Mouse (Mus musculus) left cerebral cortex, adult 18-20 months (tissue): ENCODE data around the gene Prpsap1. TPM values are rescaled to one million over a fixed set of nuclear protein-coding genes. Genes with fewer than 3 reads are reported as not detected.
"Not testable (repeated sequence)": the region's sequence is repeated elsewhere in the genome, so short reads cannot be mapped to it uniquely, and the experiment has no call there.

Experiments used
- DNase-seq, 2 experiments: peaks; one replicate each; pipeline ENCODE4 v3.0.0; 2021 to 2022; ENCODE audit warnings: low spot score in 2 of 2, mixed read lengths in 1 of 2
- total RNA-seq, 2 experiments: library from RNA; stranded (reverse); gene quantifications; 2 replicates each; pipeline ENCODE4 v1.2.3; 2021

Gene Prpsap1
- total RNA-seq, 2 experiments from 2014 or later, result 82.7 to 89.4 TPM

DNA sequence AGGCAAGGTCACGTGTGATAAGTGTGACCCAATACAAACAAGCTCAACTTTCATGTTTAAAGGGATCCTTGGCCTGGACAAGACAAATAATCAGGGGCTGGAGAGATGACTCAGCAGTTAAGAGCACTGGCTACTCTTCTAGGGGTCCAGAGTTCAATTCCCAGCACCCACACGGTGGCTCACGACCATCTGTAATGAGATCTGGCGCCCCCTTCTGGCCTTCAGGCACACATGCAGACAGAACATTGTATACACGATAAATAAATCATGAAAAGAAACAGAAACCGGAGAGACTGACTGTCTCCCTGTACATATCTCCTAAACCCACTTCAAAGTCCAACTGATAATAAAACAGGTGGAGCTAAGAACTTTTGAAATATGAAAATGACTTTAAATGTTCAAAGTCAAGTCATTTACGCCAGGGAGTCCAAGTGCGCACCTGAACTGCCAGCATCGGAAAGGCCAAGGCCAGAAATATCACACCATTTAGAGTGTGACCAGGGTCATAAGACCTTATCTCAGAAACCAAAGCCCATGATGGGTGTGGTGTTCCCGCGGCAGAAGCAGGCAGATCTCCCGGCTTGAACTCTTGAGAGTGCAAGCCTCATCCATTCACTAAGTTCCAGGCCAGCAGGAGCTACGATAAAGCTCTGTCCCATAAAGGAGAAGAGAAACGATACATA lies 5.2 kb downstream of the Prpsap1 start:
- DNase-seq, result no peak

DNA sequence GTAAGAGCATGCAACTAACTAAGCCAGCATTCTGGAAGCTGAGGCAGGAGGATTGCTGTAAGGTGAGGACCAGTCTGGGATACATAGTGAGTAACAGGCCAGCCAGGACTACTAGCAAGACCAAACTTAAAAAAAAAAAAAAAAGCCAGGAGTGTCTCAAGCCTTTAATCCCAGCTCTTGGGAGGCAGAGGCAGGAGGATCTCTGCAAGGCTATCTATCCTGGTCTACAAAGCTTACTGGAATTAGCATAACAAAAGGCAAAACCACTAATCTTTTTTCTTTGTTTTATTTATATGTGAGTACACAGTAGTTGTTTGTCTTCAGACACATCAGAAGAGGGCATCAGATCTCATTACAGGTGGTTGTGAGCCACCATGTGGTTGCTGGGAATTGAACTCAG lies 5.8 kb downstream of the Prpsap1 start:
- DNase-seq, result no peak

DNA sequence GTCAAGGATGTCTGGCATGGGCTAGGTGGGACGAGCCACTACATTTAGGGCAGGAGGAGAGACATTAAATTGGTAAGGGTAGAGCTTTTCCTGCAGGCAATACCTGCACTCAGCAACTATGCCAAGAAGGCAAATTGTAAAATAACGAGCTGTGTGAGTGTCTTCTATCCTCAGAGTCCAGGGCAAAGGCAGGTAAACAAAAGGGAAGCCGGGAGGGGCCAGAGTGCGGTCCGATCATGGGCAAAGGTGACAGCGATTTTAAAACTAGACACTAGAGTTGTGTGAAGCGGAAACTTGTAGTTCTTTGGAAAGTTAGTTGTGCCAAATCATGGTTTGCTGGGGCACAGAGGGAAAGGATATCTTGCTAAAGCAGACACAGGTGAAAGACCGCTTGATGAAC lies 9.7 kb downstream of the Prpsap1 start:
- DNase-seq, result no peak

DNA sequence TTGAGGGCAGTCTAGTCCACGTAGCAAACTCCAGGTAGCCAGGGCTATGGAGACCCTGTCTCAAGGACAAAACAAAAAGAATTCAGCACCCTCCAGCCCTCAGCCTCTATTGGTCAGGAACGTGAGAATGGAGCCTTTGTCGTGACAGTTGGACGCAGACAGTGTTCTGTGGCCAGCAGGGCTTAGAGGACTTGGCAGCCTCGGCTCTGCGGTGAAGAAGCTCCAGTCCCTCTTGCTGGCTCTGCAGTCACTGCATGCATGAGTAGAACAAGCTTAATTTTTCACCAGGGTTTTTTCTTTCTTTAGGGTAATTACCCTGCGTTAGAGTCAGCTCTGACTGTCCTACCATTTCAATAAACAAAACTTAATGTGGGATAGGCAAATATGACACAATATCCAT lies 12.2 kb downstream of the Prpsap1 start:
- no peak for DNase-seq

DNA sequence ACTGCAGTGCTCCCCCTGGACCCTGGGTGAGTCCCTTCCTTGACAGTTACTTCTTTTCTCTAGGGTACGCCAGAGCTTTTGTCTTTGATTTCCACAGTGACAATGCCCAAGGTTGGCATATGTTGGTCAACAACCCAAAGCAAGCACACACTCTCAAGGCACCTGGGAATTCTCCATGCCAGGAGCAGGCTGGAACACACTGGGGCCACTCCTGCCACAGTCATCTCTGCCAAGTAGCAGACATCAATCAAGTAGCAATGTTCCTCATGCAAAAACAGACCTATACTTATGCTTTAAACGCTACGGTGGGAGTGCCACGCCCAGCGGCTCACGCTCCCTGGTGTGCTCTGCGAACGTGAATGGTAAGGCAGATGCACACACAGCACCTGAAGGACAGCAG lies 13.0 kb downstream of the Prpsap1 start:
- no peak for DNase-seq

DNA sequence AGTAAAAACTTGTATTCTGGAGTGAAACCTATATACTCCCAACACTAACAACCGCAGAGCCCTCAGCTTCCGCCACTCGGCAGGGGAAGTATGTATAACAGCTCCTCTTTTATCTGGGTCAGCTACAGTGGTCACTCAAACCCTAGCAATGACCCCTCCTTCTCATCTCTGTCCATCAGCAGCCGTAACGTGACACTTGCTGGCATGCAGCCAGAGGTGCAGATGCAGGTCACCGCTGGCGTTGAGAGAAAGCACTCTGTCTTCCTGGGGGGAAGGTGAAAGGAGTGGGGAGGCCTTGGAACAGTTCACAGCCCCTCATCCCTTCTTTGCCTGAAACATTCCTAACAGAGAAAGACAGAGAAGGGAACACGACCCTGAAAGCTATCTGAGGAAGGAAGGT lies 14.2 kb downstream of the Prpsap1 start:
- DNase-seq, result no peak

DNA sequence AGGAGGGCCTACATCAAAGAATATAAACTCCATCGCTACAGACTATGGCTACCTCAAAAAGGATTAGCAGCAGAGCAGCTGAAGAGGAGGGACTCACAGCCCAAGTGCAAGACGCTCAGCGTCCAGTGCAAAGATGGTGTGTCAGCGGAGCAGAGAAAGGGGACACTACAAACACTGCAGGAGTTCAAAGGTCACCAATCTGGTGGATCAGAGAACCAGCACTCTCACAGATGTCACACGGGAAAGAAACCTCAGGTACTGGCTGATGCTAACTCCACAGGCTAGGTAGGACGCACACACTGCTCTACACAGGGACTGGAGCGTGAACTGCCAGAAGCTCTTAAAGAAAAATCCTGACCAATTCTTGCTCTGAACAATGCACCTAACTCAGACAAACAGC lies 15.0 kb downstream of the Prpsap1 start:
- DNase-seq, result no peak

DNA sequence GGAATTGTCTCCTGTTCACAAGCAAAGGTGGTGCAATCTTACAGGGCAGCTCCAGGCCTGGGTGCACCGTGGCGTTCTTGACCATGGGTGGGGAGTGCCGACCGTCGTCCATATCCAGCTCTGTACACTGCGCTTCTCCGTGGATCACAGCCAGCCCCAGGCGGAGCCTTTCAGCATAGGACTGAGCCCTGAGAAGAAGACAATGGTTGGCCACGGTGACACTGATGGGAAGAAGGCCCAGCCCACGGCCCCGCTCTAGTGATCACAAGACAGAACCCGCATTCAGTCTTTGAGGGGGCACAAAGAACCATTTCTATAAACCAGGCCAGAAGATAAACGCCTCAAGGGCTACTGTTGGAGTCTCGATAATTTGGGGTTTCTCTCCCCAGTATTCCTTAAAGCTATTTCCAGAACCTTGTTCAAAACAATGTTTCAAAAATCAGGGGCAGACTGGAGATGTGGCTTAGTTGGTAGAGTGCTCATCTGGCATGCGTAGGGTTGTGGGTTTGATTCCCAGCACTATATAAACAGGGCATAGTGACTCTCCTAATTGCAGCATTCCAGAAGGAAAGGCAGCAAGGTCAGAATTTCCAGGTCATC lies 16.7 kb downstream of the Prpsap1 start:
- DNase-seq, result no peak

DNA sequence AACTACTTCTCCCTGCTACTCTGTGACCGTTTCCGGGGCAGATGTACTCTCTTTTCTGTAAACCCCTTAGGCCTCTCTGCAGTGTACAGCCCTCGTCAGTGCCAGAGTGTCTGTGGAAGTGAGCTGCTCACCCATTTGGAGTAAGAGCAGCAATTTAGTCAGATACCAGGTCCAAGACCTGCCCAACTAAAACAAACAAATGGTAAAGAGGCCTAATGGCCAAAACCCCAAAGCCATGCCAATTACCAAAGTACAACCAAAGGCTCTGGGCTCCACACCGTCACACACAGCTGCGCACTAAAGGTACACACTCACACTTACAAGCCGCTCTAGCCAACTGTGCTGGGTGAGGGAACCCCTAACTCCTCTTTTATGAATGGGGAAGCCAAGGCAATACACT lies 17.3 kb downstream of the Prpsap1 start:
- DNase-seq, result no peak

DNA sequence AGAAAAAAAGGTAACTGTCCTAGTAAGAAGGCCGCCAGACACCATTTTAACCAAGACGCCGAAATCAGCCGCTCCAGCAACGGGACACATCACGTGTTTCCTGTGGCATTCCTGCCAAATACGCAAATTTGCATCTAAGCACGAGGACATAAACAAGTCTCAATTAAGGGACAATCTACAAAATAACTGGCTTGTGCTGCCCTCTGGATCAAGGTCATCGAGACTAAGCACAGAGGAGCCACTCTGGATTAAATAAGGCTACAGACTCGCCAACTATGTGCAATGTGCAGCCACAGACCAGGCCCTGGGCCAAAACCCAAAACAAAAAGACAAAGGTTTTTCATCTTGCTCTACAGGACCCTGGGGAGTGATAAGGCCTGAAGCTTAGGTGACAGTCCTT lies 18.0 kb downstream of the Prpsap1 start:
- no peak for DNase-seq

DNA sequence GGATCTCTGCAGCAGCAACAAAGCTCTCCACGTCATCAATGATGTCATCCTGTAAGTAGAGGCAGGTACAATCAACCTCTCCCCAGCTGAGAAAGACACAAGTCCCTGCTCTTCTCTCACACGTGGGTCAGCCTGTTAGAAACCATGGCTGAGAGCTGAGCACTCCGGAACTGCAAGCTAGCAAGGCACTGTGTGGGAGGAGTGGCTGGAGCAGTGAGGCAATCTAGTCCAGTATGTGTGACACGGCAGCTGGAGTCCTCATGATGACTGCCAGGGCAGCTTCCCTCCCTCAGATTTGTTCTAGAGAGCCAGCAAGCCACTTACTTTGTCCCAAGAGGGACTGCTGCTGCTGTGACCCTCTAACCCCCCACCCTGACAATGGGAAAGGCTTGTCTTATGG lies 21.7 kb downstream of the Prpsap1 start:
- DNase-seq, result no peak

DNA sequence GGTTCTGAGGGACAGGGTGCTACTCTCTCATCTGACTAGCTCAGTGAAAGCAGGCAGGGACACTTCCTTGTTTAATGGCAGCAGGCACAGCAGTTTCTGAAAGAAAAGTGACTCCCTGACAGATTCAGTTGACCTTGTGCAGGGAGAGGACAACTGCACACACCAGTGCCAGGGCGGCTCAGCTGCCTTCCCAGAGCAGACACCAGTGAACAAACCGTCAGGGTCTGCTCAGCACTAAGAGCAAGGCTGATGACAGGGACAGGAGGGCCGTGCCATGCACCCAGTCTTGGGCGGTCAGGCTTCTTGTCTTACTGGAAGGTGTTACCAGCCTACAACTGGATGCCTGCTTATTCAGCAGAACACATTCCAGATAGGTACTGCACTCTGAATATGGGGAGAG lies 23.1 kb downstream of the Prpsap1 start:
- DNase-seq, result no peak

DNA sequence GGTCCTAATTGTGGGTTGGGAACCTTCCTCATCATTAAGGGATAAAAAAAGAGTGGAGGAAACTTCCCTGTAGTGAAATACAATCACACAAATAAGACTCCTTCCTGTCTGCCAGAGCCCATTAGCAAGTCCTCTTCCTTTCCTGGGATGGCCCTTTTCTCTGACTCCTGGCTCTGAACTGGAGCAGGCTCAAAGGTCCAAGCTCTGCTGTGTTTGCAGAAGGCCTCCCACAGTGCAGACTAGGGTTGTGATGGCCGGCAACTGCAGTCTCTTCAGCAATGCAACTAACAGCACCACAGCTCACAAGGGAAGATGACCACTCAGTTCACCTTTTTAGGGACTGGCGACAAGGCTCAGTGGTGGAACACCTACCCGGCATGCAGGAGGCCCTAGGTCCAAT lies 23.8 kb downstream of the Prpsap1 start:
- DNase-seq, result no peak

DNA sequence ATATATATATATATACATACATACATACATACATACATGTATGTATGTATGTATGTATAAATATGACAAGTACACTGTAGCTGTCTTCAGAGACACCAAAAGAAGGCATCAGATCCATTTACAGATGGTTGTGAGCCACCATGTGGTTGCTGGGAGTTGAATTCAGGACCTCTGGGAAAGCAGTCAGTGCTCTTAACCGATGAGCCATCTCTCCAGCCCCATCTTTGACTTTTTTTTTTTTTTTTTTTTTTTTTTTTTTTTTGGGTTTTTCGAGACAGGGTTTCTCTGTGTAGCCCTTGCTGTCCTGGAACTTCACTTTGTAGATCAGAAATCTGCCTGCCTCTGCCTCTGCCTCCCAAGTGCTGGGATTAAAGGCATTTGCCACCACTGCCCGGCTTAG lies 25.7 kb downstream of the Prpsap1 start:
- DNase-seq, result not testable (repeated sequence)

DNA sequence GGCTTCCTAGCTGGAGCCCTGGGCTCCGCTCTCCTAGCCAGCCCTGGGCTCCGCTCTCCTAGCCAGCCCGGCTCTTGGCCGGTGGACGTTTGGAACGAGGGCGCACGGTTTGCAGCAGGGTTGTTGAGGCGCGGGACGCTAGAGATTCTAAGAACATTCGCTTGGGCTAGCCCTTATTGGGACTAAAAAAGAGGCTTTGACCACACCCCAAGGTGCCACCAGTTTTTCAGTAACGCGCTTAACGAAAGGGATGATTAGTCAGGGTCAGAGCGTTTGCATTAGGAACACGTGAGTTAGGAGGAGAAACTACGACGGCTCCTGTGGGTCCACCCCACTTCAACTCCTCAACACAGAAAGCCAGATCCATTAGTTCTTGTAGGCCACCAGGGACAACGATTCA lies 27.9 kb downstream of the Prpsap1 start, which contains the start of gene Qrich2:
TSS of gene Qrich2 (minus strand) at position 101 of the 400 bp plus-strand sequence.
- DNase-seq, result no peak

DNA sequence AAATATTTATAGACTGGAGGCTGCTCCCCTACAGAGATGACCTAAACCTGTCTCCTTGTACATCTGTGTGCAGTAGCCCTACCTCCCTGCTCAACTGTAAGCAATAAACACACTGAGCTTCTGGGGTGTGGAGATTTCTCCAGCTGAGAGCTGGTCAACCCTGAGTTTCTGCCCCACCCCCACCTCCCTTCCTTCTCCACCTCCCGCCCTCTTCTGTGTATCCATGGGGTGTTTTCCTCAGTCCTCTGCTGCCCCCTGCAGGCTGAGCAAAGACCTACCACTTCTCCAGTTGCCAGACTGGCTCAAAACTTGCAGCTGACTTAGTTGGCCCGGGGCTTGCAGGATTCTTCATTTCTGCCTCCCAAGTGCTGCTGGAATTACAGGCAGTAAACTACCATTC lies 30.2 kb downstream of the Prpsap1 start:
- peak; percentile 81 to 85 for DNase-seq

DNA sequence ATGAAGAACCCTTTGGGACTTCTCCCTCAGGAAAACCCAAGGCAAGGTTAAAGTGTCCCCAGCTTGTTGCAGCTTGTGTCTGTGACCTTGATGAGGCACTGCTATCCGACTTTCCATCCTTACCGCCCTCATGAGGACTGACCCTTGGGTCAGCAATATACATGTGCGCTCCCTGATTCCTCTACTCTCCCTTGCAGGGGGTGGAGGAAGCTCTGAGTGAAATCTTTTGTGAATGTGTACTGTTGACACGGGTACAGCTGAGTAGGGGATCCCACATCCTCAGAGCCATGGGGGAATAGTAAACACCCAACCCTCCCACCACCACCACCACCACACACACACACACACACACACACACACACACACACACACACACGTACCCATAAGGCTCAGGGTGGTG lies 30.7 kb downstream of the Prpsap1 start:
- DNase-seq, result no peak

DNA sequence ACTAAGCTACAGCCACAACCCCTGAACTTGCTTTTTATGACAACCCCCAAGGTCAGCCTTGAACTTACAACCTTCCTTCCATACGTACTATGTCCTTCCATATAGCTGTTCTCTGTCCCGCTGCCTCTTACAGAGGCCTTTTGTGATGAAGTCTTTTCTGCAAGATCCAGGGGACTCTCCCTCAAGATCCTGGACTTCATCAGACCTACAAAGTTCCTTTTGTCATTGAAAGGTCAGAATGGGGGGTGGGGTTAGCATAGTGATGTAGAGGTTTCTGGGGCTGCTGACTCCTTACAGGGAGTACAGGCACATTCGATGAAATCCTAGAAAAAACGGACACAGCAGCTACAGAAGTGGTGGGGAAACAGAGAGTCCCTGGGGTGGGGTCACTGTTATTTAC lies 34.2 kb downstream of the Prpsap1 start:
- DNase-seq, result no peak

DNA sequence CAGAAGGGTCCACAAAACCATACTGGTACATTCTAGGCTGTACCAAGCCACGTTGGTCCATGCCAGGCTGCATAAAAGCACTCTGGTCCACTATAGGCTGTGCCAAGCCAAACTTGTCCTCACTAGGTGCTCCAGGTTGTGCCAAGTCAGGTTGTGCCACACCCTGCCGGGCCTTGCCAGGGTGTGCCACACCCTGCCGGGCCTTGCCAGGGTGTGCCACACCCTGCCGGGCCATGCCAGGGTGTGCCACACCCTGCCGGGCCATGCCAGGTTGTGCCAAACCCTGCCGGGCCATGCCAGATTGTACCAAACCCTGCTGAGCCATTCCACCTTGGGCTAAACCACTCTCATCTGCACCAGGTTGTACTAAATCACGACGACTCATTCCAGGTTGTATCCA lies 37.8 kb downstream of the Prpsap1 start:
- no peak for DNase-seq

DNA sequence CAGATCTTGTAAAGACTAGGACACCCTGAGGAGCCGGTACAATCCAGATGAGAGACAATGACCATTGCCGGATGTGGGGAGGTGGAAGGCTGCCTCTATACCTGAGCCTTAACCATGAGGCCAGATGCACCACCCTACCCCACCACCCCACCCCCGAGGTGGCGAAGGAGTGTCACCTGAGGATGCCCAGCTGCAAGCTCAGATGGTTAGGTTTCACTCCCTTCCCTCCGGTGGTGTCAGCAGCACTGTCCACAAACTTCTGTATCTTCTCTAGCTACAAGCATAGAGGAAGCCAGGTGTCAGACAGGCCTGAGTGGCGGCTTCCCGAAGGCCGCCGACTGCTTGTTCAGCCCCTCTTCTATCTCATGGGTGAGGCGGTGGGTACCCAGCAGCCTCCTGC lies 40.1 kb downstream of the Prpsap1 start:
- no peak for DNase-seq

DNA sequence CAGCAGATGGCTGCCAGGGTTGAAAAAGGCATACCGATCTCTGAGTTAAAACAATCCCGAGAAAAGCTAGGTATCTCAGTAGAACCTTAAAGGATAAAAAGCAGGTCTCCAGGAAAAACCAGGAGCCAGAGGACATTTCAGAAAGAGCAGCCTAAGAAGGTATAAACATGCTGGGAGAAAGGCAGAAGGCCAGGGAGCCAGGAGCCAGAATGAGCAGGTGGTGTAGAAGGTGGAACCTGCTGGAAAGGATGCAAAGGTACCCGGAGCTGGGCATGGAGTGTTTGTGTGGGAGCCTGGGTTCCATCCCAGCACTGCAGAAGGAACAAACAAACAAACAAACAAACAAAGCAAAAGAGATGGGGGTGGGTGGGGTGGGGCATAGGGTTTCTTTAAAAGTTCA lies 44.7 kb downstream of the Prpsap1 start:
- no peak for DNase-seq

DNA sequence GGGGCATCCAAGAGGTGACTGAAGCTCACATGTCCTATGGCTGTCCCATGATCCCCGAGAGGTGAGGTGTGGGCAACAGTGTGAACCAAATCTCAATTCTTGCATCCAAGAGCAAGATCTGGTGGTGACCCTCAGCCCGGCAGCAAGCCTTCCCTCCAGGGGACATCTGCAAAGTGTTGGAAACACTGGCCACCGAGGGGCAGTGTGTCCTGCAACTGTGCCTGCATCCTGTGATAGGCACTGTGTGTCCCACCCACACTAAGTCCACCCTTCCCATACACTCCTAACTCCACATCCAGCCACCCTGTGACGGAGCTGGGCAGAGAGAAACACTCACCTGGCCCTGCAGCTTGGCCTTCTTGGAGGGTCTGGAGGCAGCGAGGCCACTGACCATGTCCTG lies 46.2 kb downstream of the Prpsap1 start:
- DNase-seq, result no peak

DNA sequence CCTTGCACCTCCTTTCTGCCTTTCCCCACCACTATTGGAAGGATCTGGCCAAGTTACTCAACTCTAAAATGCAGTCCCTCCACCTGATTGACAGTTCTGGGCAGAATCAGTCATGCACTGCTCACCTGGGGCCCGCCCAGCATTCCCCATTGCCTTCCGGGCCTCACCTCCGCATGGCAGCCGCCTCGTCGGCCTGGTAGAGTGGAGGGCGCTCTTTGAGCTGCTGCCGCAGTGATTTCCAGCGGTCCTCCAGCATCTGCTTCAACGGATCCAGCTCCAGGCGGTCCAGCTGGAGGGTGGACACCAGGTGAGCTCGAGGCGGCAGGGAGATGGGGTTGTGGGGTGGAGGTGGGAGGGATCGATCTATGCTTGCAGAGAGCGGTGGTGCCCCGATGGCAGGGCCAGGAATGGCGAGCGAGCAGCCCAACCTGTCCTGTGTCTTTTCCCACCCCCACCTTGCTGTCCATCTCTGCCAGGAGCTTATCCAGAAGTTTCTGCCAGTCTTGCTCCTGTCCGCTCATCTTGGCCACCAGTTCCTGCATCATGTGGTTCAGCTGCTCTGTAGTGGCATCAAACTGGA lies 47.6 kb downstream of the Prpsap1 start:
- no peak for DNase-seq
